Mouse (Mus musculus): ENCODE data around the gene Amn1. TPM values are rescaled to one million over a fixed set of nuclear protein-coding genes. Genes with fewer than 3 reads are reported as not detected.
"Not testable (repeated sequence)": the region's sequence is repeated elsewhere in the genome, so short reads cannot be mapped to it uniquely, and the experiment has no call there.

The Amn1 gene
- polyA plus RNA-seq, 1 experiment from 2014 or later: 36.0 TPM

DNA sequence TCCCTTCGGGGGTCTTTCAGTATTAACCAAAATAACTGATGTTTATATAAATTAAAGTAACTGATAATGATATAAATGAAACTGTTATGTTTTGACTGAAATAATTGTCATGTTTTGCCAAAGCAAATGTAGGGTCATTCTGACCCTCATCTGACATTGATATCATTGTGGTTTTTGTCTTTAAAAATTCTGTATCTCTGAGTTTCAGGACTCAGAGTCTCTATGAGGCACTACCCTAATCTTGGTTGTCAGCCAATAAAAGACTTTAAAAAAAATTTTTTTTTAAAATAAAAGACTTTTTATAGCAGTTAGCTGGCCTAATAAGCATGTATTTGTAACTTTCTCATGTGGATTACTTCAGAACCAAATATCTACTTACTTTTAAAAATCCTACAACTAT is 20.8 kb downstream of the Amn1 start:
- Histone ChIP-seq H3K4me2 (ENCODE audit: low read length) (no peak overlapping the region), H3K4me1 (replicated peaks; ENCODE audit: insufficient read depth, low read length) (no peaks in the 10 kb centered on the region), H3K36me3 (ENCODE audit: insufficient read depth, low read length) (peaks cover 13% of the 10 kb centered on the region; the same call in 1 of the 2 replicates), H3K9ac (ENCODE audit: low read depth, low read length) (no peak overlapping the region), H3K9me3 (replicated peaks; ENCODE audit: low read length) (no peaks in the 10 kb centered on the region), H3K27me3 (ENCODE audit: insufficient read depth, low read length) (no peaks in the 10 kb centered on the region), H3K27ac (no peak overlapping the region), H3K4me3 (replicated peaks; ENCODE audit: low read depth, low read length) (no peak overlapping the region)
- DNase-seq (ENCODE audit: low spot score) (no peak), ATAC-seq (replicated peaks; ENCODE audit: low FRiP score, low read depth) (no peak)
- 97% methylated on average over 1 of the region's 1 CpGs for WGBS
- no peak for TF ChIP-seq CTCF (IDR thresholded peaks at IDR 0.05; ENCODE audit: low read depth)

DNA sequence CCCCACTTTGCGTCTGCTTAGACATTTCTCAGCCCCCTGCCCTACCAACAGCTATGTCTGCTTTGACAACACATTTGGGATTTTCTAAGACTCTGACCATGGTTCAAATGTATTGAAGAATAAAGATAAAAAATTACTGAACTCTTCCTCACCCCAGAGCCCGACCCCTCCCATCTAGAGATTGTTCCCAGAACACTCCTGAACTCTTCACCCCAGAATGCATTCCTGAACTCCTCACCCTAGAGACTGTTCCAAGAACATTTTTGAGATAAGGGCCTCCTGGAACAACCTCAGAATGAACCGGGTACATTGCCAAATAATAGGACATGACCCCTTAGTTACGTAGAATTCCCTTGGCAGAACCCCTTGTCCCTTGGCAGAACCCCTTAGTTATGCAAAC is 21.5 kb downstream of the Amn1 start:
- peaks cover 13% of the 10 kb centered on the region; the same call in 1 of the 2 replicates for H3K36me3 ChIP-seq (ENCODE audit: insufficient read depth, low read length)
- not testable (repeated sequence) for DNase-seq (ENCODE audit: low spot score); H3K4me3 ChIP-seq (replicated peaks; ENCODE audit: low read depth, low read length); ATAC-seq (replicated peaks; ENCODE audit: low FRiP score, low read depth); H3K4me1 ChIP-seq (replicated peaks; ENCODE audit: insufficient read depth, low read length); H3K9me3 ChIP-seq (replicated peaks; ENCODE audit: low read length); H3K4me2 ChIP-seq (ENCODE audit: low read length); H3K27ac ChIP-seq; H3K27me3 ChIP-seq (ENCODE audit: insufficient read depth, low read length); H3K9ac ChIP-seq (ENCODE audit: low read depth, low read length)
- WGBS: 65% methylated on average over 3 of the region's 4 CpGs

DNA sequence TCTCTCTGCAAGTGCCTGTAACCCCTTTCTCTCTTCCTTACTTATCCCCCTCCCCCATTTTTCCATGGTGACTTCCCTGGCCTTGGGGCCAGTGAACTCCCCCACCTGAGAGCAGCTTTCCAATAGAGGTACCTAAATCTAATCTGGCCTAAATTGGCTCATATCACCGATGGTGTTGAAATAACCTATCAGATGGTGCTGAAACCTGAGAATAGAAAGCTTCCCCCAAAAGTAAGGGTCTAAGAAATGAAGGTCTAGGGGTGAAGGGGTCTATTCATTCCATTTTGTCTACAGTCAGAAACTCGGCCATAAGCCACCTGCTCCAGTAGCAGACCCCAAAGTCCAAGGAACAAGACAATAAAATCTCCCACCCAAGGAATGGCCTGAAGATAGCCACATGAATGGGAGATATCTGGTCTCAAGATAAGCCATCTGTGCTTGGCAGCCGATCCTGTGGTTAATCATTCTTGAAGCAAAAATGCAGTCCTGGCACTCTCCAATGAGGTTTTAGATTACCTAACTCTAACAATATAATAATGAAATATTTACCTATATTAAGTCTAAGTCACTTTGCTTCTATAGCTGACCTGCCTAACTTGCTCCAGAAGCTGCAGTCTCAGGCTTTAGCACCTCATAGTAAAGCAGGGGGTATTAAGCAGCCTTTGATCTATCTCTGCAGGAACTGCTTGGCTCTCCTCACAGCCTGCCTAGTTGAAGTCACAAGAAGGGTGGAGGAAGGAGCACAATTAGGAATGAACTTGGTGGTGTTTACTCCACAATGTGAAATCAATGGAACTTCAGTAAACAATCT is 33.3 kb downstream of the Amn1 start:
- Histone ChIP-seq H3K4me2 (ENCODE audit: low read length) (no peak overlapping the region), H3K27ac (0 out of 2 replicates have a peak overlapping the region, but pooled peaks have one; percentile 36)

DNA sequence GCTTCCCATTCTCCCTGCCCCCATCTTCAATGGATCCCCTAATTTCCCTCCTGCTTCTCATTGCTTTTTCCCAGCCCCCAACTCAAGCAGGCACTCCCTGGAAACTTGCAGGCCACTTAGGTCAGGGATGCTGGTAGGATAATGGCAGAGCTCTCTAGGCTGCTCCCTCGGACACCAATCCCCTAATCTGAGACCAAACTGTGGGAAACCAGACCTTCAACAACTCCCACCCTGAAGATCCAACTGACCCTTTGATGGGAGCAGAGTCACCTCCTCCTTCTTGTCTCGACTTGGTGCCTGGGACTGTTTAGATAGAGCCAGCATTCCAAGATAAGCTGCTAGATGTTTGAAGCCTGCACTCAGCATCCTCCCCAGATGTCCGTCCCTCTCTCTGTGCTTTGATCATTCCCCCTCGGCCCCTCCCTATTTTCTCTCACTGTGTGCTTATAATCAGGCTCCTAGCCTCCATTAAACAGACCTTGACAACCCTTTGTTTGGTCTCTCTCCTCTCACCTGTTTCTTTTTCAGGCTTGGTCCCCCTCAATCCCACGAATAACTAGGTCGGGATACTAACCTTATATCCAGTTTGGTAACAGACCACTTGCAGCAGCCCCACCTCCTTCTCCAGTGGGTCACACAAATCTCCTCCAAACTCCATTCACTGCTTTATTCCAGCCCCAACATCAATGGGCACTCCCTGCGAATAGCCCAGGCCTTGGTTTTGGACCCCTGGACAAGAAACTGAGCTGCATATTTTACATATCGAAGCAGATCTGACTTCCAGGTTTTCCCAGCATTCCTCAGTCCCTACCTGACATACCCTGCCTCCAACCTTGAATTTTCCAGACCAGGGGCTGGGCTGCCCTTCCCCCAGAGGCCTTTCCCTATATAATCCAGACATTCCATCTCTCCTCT is 34.1 kb downstream of the Amn1 start:
- Histone ChIP-seq H3K27ac (0 out of 2 replicates have a peak overlapping the region, but pooled peaks have one; percentile 25), H3K9me3 (replicated peaks; ENCODE audit: low read length) (no peaks in the 10 kb centered on the region), H3K4me1 (replicated peaks; ENCODE audit: insufficient read depth, low read length) (peaks cover 8% of the 10 kb centered on the region; the same call in 1 of the 2 replicates), H3K4me2 (ENCODE audit: low read length) (no peak overlapping the region), H3K27me3 (ENCODE audit: insufficient read depth, low read length) (no peaks in the 10 kb centered on the region), H3K36me3 (ENCODE audit: insufficient read depth, low read length) (peaks cover 4% of the 10 kb centered on the region; the same call in 1 of the 2 replicates), H3K4me3 (replicated peaks; ENCODE audit: low read depth, low read length) (no peak overlapping the region), H3K9ac (ENCODE audit: low read depth, low read length) (no peak overlapping the region)
- no peak for ATAC-seq (replicated peaks; ENCODE audit: low FRiP score, low read depth)
- 19% methylated on average over 8 of the region's 8 CpGs for WGBS
- DNase-seq (ENCODE audit: low spot score): no peak
- TF ChIP-seq CTCF (IDR thresholded peaks at IDR 0.05; ENCODE audit: low read depth): no peak

More for the DNA sequence above, 33.3 kb downstream of the Amn1 start:
- Histone ChIP-seq H3K9me3 (replicated peaks; ENCODE audit: low read length) (no peaks in the 10 kb centered on the region), H3K4me1 (replicated peaks; ENCODE audit: insufficient read depth, low read length) (peaks cover 8% of the 10 kb centered on the region; the same call in 1 of the 2 replicates), H3K27me3 (ENCODE audit: insufficient read depth, low read length) (no peaks in the 10 kb centered on the region), H3K9ac (ENCODE audit: low read depth, low read length) (no peak overlapping the region), H3K36me3 (ENCODE audit: insufficient read depth, low read length) (no peaks in the 10 kb centered on the region), H3K4me3 (replicated peaks; ENCODE audit: low read depth, low read length) (no peak overlapping the region)
- DNase-seq (ENCODE audit: low spot score): no peak
- TF ChIP-seq CTCF (IDR thresholded peaks at IDR 0.05; ENCODE audit: low read depth): no peak
- 36% methylated on average over 3 of the region's 3 CpGs for WGBS
- no peak for ATAC-seq (replicated peaks; ENCODE audit: low FRiP score, low read depth)

DNA sequence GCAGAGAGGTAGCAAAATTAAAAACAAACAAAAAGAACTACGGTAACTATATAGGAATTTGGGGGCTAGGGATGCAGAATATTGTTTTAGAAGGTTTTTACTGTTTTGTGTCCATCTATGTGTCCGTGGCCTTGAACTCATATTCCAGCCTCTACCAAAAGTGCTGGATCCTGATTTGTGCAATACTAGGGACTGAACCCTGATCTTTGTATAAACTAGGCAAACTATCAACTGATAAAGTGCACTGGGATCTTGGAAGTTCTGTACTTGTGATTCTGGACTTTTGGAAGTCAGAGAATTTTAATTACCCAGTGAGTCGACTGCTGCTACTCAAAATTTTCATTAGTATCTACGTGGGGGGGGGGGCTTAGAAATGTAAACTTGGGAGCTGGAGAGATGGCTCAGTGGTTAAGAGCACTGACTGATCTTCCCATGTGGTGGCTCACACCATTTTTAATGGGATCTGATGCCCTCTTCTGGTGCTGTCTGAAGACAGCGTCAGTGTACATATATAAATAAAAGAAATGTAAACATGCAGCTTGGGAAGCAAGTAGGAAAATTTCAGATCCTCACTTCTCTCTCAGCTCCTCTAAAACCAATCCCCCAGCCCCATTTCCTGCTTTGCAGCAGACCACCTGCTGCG is 34.9 kb downstream of the Amn1 start:
- no peaks in the 10 kb centered on the region for H3K27me3 ChIP-seq (ENCODE audit: insufficient read depth, low read length)
- DNase-seq (ENCODE audit: low spot score) (no peak), ATAC-seq (replicated peaks; ENCODE audit: low FRiP score, low read depth) (no peak)
- H3K4me2 ChIP-seq (ENCODE audit: low read length): no peak overlapping the region
- peaks cover 4% of the 10 kb centered on the region; the same call in 1 of the 2 replicates for H3K36me3 ChIP-seq (ENCODE audit: insufficient read depth, low read length)
- peak; percentile 36; the same call in 1 of the 2 replicates for TF ChIP-seq CTCF (IDR thresholded peaks at IDR 0.05; ENCODE audit: low read depth)
- no peak overlapping the region for H3K9ac ChIP-seq (ENCODE audit: low read depth, low read length)
- no peaks in the 10 kb centered on the region for H3K9me3 ChIP-seq (replicated peaks; ENCODE audit: low read length)
- H3K27ac ChIP-seq: 0 out of 2 replicates have a peak overlapping the region, but pooled peaks have one; percentile 25
- WGBS: 37% methylated on average over 6 of the region's 6 CpGs
- H3K4me1 ChIP-seq (replicated peaks; ENCODE audit: insufficient read depth, low read length): peaks cover 8% of the 10 kb centered on the region; the same call in 1 of the 2 replicates
- no peak overlapping the region for H3K4me3 ChIP-seq (replicated peaks; ENCODE audit: low read depth, low read length)
